Mouse (Mus musculus): Measurements from ENCODE around the gene Gpr15. TPM values are rescaled to one million over a fixed set of nuclear protein-coding genes. Genes with fewer than 3 reads are reported as not detected.

Gpr15 gene
- polyA plus RNA-seq (2012; rRNA removed; ENCODE audit: low replicate concordance), result 0.06 and 0.11 TPM in 2 replicates

GRCm38 (mm10) chr16:58718666-58719120 lies at the start of gene Gpr15:
TSS of gene Gpr15 (minus strand) at chr16:58719070.

GRCm38 (mm10) chr16:58763076-58763475 lies 44.2 kb upstream of the Gpr15 start, which contains the start of gene Olfr172:
TSS of gene Olfr172 (minus strand) at chr16:58763176.

GRCm38 (mm10) chr16:58727477-58728131 lies 8.7 kb upstream of the Gpr15 start, which contains the start of gene Cldnd1:
TSS of gene Cldnd1 (plus strand) at chr16:58727910.

GRCm38 (mm10) chr16:58669917-58670630 lies 48.8 kb downstream of the Gpr15 start, which contains the start of gene Cpox:
TSS of gene Cpox (plus strand) at chr16:58670292.

Other genes starting within 250 kb of the Gpr15 start
- 22.8 and 23.1 TPM in 2 replicates for gene St3gal6, start 194.8 kb downstream of the Gpr15 start, polyA plus RNA-seq (2012; rRNA removed; ENCODE audit: low replicate concordance)
- gene Gm813, start 102.1 kb downstream of the Gpr15 start, polyA plus RNA-seq (2012; rRNA removed; ENCODE audit: low replicate concordance), result not detected in 2 replicates
- not detected in 2 replicates for gene E330017A01Rik, start 80.3 kb downstream of the Gpr15 start, polyA plus RNA-seq (2012; rRNA removed; ENCODE audit: low replicate concordance)
- gene Cpox, start 48.8 kb downstream of the Gpr15 start, polyA plus RNA-seq (2012; rRNA removed; ENCODE audit: low replicate concordance), result 5.9 and 11.2 TPM in 2 replicates
- gene Cldnd1, start 8.8 kb upstream of the Gpr15 start, polyA plus RNA-seq (2012; rRNA removed; ENCODE audit: low replicate concordance), result 40.9 and 84.8 TPM in 2 replicates
- gene Olfr172, start 44.1 kb upstream of the Gpr15 start, polyA plus RNA-seq (2012; rRNA removed; ENCODE audit: low replicate concordance), result not detected in 2 replicates
- not detected in 2 replicates for gene Olfr173, start 81.2 kb upstream of the Gpr15 start, polyA plus RNA-seq (2012; rRNA removed; ENCODE audit: low replicate concordance)
- not detected in 2 replicates for gene Olfr175-ps1, start 107.7 kb upstream of the Gpr15 start, polyA plus RNA-seq (2012; rRNA removed; ENCODE audit: low replicate concordance)
- gene Olfr177, start 155.7 kb upstream of the Gpr15 start, polyA plus RNA-seq (2012; rRNA removed; ENCODE audit: low replicate concordance), result not detected in 2 replicates
- gene Olfr178, start 173.0 kb upstream of the Gpr15 start, polyA plus RNA-seq (2012; rRNA removed; ENCODE audit: low replicate concordance), result not detected in 2 replicates
- not detected in 2 replicates for gene Olfr181, start 209.7 kb upstream of the Gpr15 start, polyA plus RNA-seq (2012; rRNA removed; ENCODE audit: low replicate concordance)
- not detected in 2 replicates for gene Olfr180, start 210.3 kb upstream of the Gpr15 start, polyA plus RNA-seq (2012; rRNA removed; ENCODE audit: low replicate concordance)

Data from subcutaneous adipose tissue, adult 2 months (tissue).